Mouse (Mus musculus) intestine, postnatal 0 days (tissue): Measurements from ENCODE around the gene Mapk3. TPM values are rescaled to one million over a fixed set of nuclear protein-coding genes. Genes with fewer than 3 reads are reported as not detected.
A peak's percentile ranks its signal among the peaks of the same experiment; 100 is the strongest.

Experiments
- ATAC-seq: fragments of 200-750 bp; cut with Nextera tagmentation; 2 replicates; pipeline ENCODE4 v1.8.0; 2017; ENCODE audit warnings: mild to moderate bottlenecking, moderate TSS enrichment, moderate library complexity
- H3K27ac ChIP-seq: fragments of 300-500 bp; sonication (generic); 2 replicates; pipeline ENCODE4 v1.5.1; 2014; ENCODE audit warnings: mild to moderate bottlenecking, low read depth, low read length, moderate library complexity
- H3K27me3 ChIP-seq: fragments of 300-500 bp; sonication (generic); replicated peaks from 2 replicates; pipeline ENCODE4 v1.6.1; 2014; ENCODE audit warnings: low read length, mixed read lengths; ENCODE audit not compliant: control insufficient read depth, insufficient read depth
- H3K36me3 ChIP-seq: fragments of 300-500 bp; sonication (generic); 2 replicates; pipeline ENCODE4 v1.6.1; 2014; ENCODE audit warnings: mild to moderate bottlenecking, moderate library complexity; ENCODE audit not compliant: control insufficient read depth, insufficient read depth
- H3K4me1 ChIP-seq: fragments of 300-500 bp; sonication (generic); replicated peaks from 2 replicates; pipeline ENCODE4 v1.6.1; 2014; ENCODE audit warnings: antibody characterized with exemption, low read length, mixed read lengths; ENCODE audit not compliant: control insufficient read depth, insufficient read depth
- H3K4me2 ChIP-seq: fragments of 300-500 bp; sonication (generic); replicated peaks from 2 replicates; pipeline ENCODE4 v1.6.1; 2014; ENCODE audit warnings: low read depth, mild to moderate bottlenecking, moderate library complexity
- H3K4me3 ChIP-seq: fragments of 300-500 bp; sonication (generic); 2 replicates; pipeline ENCODE4 v1.5.1; 2014; ENCODE audit warnings: low read depth, low read length
- H3K9ac ChIP-seq: fragments of 300-500 bp; sonication (generic); 2 replicates; pipeline ENCODE4 v1.6.1; 2014; ENCODE audit warnings: mild to moderate bottlenecking, low read depth, low read length
- H3K9me3 ChIP-seq: fragments of 300-500 bp; sonication (generic); 2 replicates; pipeline ENCODE4 v1.6.1; 2016; ENCODE audit warnings: mixed run types; ENCODE audit not compliant: control insufficient read depth
- CTCF ChIP-seq: sonication (generic); IDR thresholded peaks from 2 replicates; pipeline ENCODE4 v1.5.1; 2016; ENCODE audit warnings: low read depth, mild to moderate bottlenecking, control low read depth, antibody characterized with exemption, moderate library complexity
- WGBS: fragments of 180-500 bp; shearing (Covaris S2); extraction: QIAGEN DNeasy Blood & Tissue Kit; methylation state at CpG from one replicate; pipeline ENCODE4 v1.1.7; 2014; 5-methylcytosine and 5-hydroxymethylcytosine counted together
- polyA plus RNA-seq: library from polyadenylated mRNA; unstranded; fragments of >200 nt; fragmentation: Nextera tagmentation; extraction: Ambion mirVana; gene quantifications from 2 replicates; pipeline ENCODE4 v1.2.1, GENCODE M21; 2015

Mapk3 gene
- polyA plus RNA-seq, 1 experiment from 2014 or later, result 131 TPM

- H3K27ac ChIP-seq, result peak overlapping the region; percentile 76
- no peak overlapping the region for H3K9ac ChIP-seq
- H3K4me2 ChIP-seq, result 0 out of 2 replicates have a peak overlapping the region, but pooled peaks have one; percentile 6
- H3K27me3 ChIP-seq, result no peaks in the 10 kb centered on the region
- WGBS, result 33% methylated on average over 7 of the region's 7 CpGs
- H3K36me3 ChIP-seq, result no peaks in the 10 kb centered on the region
- no peak overlapping the region for H3K4me3 ChIP-seq
- peak; percentile 72 for ATAC-seq
- no peaks in the 10 kb centered on the region for H3K9me3 ChIP-seq
- TF ChIP-seq CTCF, result no peak
- no peaks in the 10 kb centered on the region for H3K4me1 ChIP-seq
Observed at GRCm38 (mm10) chr7:126748824-126749223, 10.6 kb upstream of the Mapk3 start.

GRCm38 (mm10) chr7:126749582-126750343 is 9.6 kb upstream of the Mapk3 start:
- 88% methylated on average over 17 of the region's 17 CpGs for WGBS

DNA sequence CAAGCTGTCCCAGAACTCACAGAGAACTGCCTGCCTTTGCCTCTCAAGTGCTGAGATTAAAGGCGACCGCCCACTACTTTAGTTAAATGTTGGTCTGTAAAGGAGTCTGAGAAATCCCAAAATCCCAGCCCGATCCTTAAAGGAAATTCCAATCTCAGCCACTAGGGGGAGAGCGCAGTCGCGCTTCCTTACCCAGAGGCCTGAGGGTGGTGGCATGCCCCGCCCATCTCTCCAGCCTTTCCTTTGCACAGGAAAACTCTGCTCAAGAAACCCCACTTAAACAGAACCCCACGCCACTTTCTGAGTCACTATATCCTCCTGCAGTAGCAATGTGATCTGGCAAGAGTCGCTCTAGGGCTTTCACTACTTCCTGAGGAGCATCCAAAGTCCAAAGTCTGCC is 4.5 kb upstream of the Mapk3 start:
- H3K9me3 ChIP-seq, result no peaks in the 10 kb centered on the region
- H3K36me3 ChIP-seq, result no peaks in the 10 kb centered on the region
- WGBS, result under 1% methylated on average over 9 of the region's 9 CpGs
- no peak overlapping the region for H3K27ac ChIP-seq
- H3K4me2 ChIP-seq, result peak overlapping the region; percentile 40
- no peaks in the 10 kb centered on the region for H3K27me3 ChIP-seq
- peak; percentile 91 for TF ChIP-seq CTCF
- peak overlapping the region; percentile 14; the same call in 1 of the 2 replicates for H3K4me3 ChIP-seq
- peak; percentile 62 for ATAC-seq
- H3K9ac ChIP-seq, result 0 out of 2 replicates have a peak overlapping the region, but pooled peaks have one; percentile 31
- peaks cover 5% of the 10 kb centered on the region; the same call in 1 of the 2 replicates for H3K4me1 ChIP-seq

More at GRCm38 (mm10) chr7:126749582-126750343, 9.6 kb upstream of the Mapk3 start:
- H3K4me2 ChIP-seq, result no peak overlapping the region
- no peaks in the 10 kb centered on the region for H3K9me3 ChIP-seq
- no peaks in the 10 kb centered on the region for H3K36me3 ChIP-seq
- ATAC-seq, result no peak
- no peak overlapping the region for H3K4me3 ChIP-seq
- peak; percentile 42 for TF ChIP-seq CTCF
- H3K9ac ChIP-seq, result no peak overlapping the region
- H3K27ac ChIP-seq, result no peak overlapping the region
- peaks cover 5% of the 10 kb centered on the region; the same call in 1 of the 2 replicates for H3K4me1 ChIP-seq
- no peaks in the 10 kb centered on the region for H3K27me3 ChIP-seq

- Histone ChIP-seq H3K4me2 (no peak overlapping the region), H3K4me1 (peaks cover 19% of the 10 kb centered on the region), H3K27me3 (no peaks in the 10 kb centered on the region), H3K9me3 (no peaks in the 10 kb centered on the region), H3K9ac (no peak overlapping the region), H3K36me3 (peaks cover 17% of the 10 kb centered on the region), H3K27ac (no peak overlapping the region), H3K4me3 (no peak overlapping the region)
- no peak for ATAC-seq
- WGBS, result 72% methylated on average over 7 of the region's 7 CpGs
- TF ChIP-seq CTCF, result no peak
Observed at GRCm38 (mm10) chr7:126758539-126758938, 862 bp upstream of the Mapk3 start.

DNA sequence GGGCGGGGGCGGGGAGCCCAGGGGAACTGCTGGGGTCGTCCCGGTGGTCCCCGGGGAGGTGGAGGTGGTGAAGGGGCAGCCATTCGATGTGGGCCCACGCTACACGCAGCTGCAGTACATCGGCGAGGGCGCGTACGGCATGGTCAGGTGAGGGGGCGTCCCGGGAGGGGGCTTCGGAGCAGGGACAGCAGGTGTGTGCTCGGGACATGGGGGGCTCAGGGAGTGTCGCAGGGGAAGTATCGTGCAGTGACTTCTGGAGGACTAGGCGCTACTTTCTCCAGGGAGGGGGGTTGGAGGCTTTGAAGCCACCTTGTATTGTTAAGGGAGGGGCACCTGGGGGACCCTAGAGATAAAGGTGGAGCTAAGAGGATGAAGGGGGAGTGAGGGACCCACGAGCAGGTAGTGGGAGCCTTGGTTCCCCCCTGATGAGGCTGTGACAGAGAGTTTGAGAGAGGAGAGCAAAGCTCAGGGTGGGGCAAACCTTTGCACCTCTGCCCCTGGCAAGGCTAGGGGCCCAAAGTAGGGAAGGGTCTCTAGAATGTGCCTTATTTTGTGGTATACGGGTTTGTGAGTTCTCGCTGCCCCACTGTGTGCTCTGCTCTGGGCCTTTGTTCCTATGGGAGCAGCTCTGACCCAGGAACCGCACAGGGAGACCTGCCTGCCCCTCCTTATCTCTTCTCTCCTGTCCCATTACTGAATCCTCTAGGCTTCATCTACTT is 430 bp downstream of the Mapk3 start:
- H3K27ac ChIP-seq, result peak overlapping the region; percentile 95
- no peaks in the 10 kb centered on the region for H3K9me3 ChIP-seq
- peak overlapping the region; percentile 83 for H3K9ac ChIP-seq
- TF ChIP-seq CTCF, result no peak
- H3K27me3 ChIP-seq, result no peaks in the 10 kb centered on the region
- H3K4me1 ChIP-seq, result peaks cover 14% of the 10 kb centered on the region; the same call in 1 of the 2 replicates
- H3K36me3 ChIP-seq, result peaks cover 30% of the 10 kb centered on the region
- H3K4me2 ChIP-seq, result peak overlapping the region; percentile 88
- H3K4me3 ChIP-seq, result peak overlapping the region; percentile 88
- peak; percentile 13; the same call in 1 of the 2 replicates for ATAC-seq
- WGBS, result under 1% methylated on average over 23 of the region's 24 CpGs

- H3K27me3 ChIP-seq, result no peaks in the 10 kb centered on the region
- H3K4me1 ChIP-seq, result peaks cover 14% of the 10 kb centered on the region; the same call in 1 of the 2 replicates
- peak overlapping the region; percentile 88 for H3K4me2 ChIP-seq
- H3K9me3 ChIP-seq, result no peaks in the 10 kb centered on the region
- no peak for TF ChIP-seq CTCF
- peak; percentile 36 for ATAC-seq
- H3K36me3 ChIP-seq, result peaks cover 36% of the 10 kb centered on the region
- peak overlapping the region; percentile 88 for H3K4me3 ChIP-seq
- 15% methylated on average over 3 of the region's 3 CpGs for WGBS
- H3K9ac ChIP-seq, result peak overlapping the region; percentile 83
- H3K27ac ChIP-seq, result peak overlapping the region; percentile 95
Observed at GRCm38 (mm10) chr7:126760391-126760802, 996 bp downstream of the Mapk3 start.
